Mouse (Mus musculus) erythroblast, embryonic 14.5 days (primary cell): ENCODE measurements around the gene Cacnb2.

Source experiments
- GATA1 ChIP-seq: IDR thresholded peaks from 2 replicates; pipeline ENCODE4 v1.6.1; 2012; ENCODE audit warnings: low read length, inconsistent platforms, mixed read lengths
- TAL1 ChIP-seq: IDR thresholded peaks from 3 replicates; pipeline ENCODE4 v1.6.1; 2012; ENCODE audit warnings: low read length, inconsistent platforms, mixed read lengths

GRCm38 (mm10) chr2:14888406-14889195, 285.7 kb downstream of the Cacnb2 start:
- TF ChIP-seq TAL1 (no peak), GATA1 (no peak)
